Mouse (Mus musculus): ENCODE results near the gene Itgav. TPM values are rescaled to one million over a fixed set of nuclear protein-coding genes. Genes with fewer than 3 reads are reported as not detected.

Itgav gene
- polyA plus RNA-seq, 1 experiment, result 37.6 TPM

DNA sequence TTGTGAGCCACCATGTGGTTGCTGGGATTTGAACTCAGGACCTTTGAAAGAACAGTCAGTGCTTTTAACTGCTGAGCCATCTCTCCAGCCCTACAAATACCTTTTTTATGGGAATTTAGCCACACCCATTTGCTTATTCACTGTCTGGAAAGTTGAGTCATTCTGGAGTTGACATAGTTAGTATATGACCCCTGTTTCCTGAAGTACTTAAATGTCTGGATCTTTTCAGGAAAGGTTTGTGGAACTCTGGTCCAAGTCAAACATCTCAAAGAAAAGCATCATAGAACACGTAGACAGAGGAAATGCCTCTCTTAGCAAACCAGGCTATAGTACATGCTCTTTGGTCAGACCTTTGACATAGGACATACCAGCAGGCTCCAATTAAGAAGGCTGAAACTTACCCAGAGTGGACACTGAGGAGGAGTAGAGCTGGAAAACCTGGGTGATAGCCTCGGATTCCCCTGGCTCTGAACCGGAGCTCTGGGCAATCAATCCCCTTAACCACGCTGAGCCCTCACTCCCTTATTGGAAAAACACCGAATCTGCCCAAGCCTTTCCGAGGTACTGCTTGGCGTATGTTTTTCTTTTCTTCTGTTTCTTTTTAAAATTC lies 34.5 kb downstream of the Itgav start:
- Histone ChIP-seq H3K4me3 (replicated peaks; ENCODE audit: extremely low read depth, low read depth, low read length) (no peak overlapping the region), H3K4me1 (ENCODE audit: control insufficient read depth, insufficient read depth, low read length) (peaks cover 13% of the 10 kb centered on the region)
- 71% methylated on average over 7 of the region's 7 CpGs for WGBS
- TF ChIP-seq CTCF (IDR thresholded peaks at IDR 0.05; ENCODE audit: insufficient read depth, low read length) (no peak), POLR2A (IDR thresholded peaks at IDR 0.05; ENCODE audit: borderline replicate concordance, extremely low read depth, low read depth, low read length) (no peak)
- no peak for DNase-seq

DNA sequence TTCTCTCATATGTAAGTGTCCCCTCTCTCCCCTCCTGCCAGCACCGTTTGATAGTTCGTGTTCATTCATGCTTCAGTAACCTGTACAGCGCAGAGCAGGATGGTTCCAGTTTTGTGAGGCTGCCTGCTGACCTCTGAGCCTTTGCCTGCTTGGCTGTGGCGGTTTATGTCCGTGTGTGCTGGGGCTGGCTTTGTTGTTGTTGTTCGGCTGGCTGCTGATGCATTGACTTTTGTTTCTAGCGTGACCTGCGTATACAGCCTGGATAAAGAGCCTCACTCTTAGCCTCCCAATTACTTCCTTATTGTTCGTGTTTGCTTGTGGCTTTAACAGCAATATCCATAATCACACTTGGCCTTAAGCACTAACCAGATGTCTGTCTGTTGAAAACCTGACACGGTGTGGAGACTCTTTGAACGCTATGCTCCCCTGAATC lies 35.0 kb downstream of the Itgav start:
- H3K4me3 ChIP-seq (replicated peaks; ENCODE audit: extremely low read depth, low read depth, low read length), result no peak overlapping the region
- no peak for DNase-seq
- WGBS, result 56% methylated on average over 11 of the region's 11 CpGs
- peaks cover 13% of the 10 kb centered on the region for H3K4me1 ChIP-seq (ENCODE audit: control insufficient read depth, insufficient read depth, low read length)
- no peak for TF ChIP-seq CTCF (IDR thresholded peaks at IDR 0.05; ENCODE audit: insufficient read depth, low read length)
- no peak for TF ChIP-seq POLR2A (IDR thresholded peaks at IDR 0.05; ENCODE audit: borderline replicate concordance, extremely low read depth, low read depth, low read length)

DNA sequence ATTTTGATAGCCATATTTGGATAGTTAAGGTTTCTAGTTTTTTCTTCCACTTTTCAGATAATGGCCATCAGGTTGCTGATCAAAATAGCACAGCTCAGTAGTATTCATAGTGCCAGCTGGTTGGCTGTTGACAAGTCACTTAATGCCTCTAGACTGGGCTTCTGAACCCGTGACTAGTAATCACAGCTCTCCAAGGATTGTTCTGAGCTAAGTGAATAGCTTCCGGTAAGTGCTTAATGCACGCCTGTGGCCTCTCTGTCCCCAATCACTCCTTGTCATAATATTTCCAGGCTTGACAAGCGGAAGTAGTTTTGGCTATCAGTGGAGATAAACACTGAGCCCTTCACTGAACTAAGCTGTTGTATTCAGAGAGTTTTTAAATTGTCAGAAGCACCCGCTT lies 35.5 kb downstream of the Itgav start:
- Histone ChIP-seq H3K4me3 (replicated peaks; ENCODE audit: extremely low read depth, low read depth, low read length) (no peak overlapping the region), H3K4me1 (ENCODE audit: control insufficient read depth, insufficient read depth, low read length) (peaks cover 13% of the 10 kb centered on the region)
- WGBS, result 24% methylated on average over 5 of the region's 5 CpGs
- no peak for DNase-seq
- TF ChIP-seq CTCF (IDR thresholded peaks at IDR 0.05; ENCODE audit: insufficient read depth, low read length), result no peak
- TF ChIP-seq POLR2A (IDR thresholded peaks at IDR 0.05; ENCODE audit: borderline replicate concordance, extremely low read depth, low read depth, low read length), result no peak

DNA sequence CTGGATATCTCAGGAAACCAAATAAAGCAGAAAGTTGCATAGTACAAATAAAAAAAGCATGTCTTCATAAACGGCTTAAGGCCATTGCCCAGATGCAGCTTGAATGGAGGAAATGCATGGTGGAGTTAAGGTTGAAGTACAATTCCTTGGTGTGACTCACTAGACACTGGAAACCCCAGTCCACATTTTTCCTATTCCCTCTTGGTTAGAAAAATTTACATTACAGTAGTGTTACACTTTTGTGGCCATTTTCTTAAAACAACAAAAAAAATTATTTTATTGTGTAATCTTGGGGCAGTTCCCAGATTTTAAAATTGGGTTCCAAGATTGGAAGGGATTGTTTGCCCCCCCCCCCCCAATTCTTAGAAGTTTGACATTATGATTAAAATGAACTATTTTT lies 35.9 kb downstream of the Itgav start:
- no peak for TF ChIP-seq POLR2A (IDR thresholded peaks at IDR 0.05; ENCODE audit: borderline replicate concordance, extremely low read depth, low read depth, low read length)
- TF ChIP-seq CTCF (IDR thresholded peaks at IDR 0.05; ENCODE audit: insufficient read depth, low read length), result no peak
- 22% methylated on average over 1 of the region's 1 CpGs for WGBS

DNA sequence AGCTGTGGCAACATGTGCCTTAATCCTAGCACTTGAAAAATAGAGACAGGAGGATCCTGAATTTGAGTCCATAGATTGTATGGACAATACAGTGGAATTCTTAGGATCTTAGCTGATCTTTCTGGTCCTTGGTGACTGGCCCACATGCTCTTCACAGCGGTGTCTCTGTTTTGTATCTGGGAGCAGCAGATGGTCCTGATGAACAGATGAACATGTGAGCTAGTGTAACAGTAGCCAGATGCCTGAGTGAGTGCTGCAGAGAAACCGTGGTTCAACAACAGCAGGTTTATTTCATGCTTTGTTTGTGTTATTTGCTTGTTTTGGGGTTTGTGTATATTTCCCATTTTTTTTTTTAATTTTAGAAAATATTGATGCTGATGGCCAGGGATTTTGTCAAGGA lies 37.3 kb downstream of the Itgav start:
- peaks cover 13% of the 10 kb centered on the region for H3K4me1 ChIP-seq (ENCODE audit: control insufficient read depth, insufficient read depth, low read length)
- H3K4me3 ChIP-seq (replicated peaks; ENCODE audit: extremely low read depth, low read depth, low read length), result no peak overlapping the region
- no peak for TF ChIP-seq CTCF (IDR thresholded peaks at IDR 0.05; ENCODE audit: insufficient read depth, low read length)
- no peak for TF ChIP-seq POLR2A (IDR thresholded peaks at IDR 0.05; ENCODE audit: borderline replicate concordance, extremely low read depth, low read depth, low read length)
- DNase-seq, result no peak
- WGBS, result 80% methylated on average over 2 of the region's 2 CpGs

More for the DNA sequence above, 35.9 kb downstream of the Itgav start:
- DNase-seq, result no peak
- Histone ChIP-seq H3K4me1 (ENCODE audit: control insufficient read depth, insufficient read depth, low read length) (peaks cover 13% of the 10 kb centered on the region), H3K4me3 (replicated peaks; ENCODE audit: extremely low read depth, low read depth, low read length) (no peak overlapping the region)

DNA sequence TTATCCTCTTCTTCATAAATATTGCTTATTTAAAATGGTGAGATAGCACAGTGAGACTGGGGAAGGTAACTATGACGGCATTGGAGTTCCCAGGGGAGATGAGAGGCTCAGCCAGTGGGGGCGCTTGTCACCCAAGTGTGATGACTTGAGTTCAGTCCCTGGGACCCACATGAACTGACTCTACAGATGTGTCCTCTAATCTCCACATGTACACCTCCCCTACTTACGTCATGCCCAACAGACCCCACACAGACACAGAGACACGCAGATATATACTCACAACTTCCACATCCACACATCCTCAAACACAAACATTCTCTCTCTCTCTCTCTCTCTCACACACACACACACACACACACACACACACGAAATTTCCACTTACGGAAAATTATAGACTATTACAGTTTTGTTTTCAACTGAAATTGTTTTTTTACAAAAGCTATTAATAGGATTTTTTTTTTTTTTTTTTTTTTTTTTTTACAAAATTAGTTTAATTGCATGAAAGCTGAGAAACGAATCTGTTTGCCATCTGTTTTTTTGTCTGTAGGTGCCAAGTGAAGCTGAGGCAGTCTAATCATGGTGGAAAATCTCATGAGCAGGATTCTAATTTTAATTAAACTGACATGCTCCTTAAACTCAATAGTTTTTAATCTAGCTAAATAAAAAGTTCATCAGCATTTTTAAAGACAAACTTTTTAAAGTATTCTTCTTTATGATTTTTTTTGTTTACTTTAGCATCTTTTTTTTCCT lies 38.1 kb downstream of the Itgav start:
- Histone ChIP-seq H3K4me3 (replicated peaks; ENCODE audit: extremely low read depth, low read depth, low read length) (no peak overlapping the region), H3K4me1 (ENCODE audit: control insufficient read depth, insufficient read depth, low read length) (peaks cover 13% of the 10 kb centered on the region)
- WGBS, result 77% methylated on average over 7 of the region's 7 CpGs
- TF ChIP-seq POLR2A (IDR thresholded peaks at IDR 0.05; ENCODE audit: borderline replicate concordance, extremely low read depth, low read depth, low read length), result no peak
- no peak for TF ChIP-seq CTCF (IDR thresholded peaks at IDR 0.05; ENCODE audit: insufficient read depth, low read length)
- no peak for DNase-seq

DNA sequence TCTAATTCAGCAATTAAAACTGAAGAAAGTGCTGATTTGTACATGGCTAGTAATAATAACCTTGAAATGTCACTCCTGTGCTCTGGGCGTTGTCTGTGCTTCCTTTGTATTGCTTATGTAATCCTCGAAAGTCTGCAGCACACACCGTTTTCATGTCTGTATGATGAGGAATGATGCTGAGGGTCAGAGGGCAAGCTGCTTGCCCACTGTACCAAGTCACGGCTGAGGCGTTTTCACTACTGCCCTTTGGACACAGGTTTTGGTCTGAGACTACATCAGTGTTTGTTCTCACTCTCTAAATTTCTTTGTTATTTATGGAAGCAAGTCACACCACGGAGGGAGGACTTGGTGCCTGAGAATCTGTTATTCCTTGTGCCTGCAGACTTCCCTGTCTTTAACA lies 41.9 kb downstream of the Itgav start:
- Histone ChIP-seq H3K4me1 (ENCODE audit: control insufficient read depth, insufficient read depth, low read length) (no peaks in the 10 kb centered on the region), H3K4me3 (replicated peaks; ENCODE audit: extremely low read depth, low read depth, low read length) (no peak overlapping the region)
- no peak for TF ChIP-seq CTCF (IDR thresholded peaks at IDR 0.05; ENCODE audit: insufficient read depth, low read length)
- no peak for TF ChIP-seq POLR2A (IDR thresholded peaks at IDR 0.05; ENCODE audit: borderline replicate concordance, extremely low read depth, low read depth, low read length)
- 65% methylated on average over 6 of the region's 6 CpGs for WGBS
- DNase-seq, result no peak

DNA sequence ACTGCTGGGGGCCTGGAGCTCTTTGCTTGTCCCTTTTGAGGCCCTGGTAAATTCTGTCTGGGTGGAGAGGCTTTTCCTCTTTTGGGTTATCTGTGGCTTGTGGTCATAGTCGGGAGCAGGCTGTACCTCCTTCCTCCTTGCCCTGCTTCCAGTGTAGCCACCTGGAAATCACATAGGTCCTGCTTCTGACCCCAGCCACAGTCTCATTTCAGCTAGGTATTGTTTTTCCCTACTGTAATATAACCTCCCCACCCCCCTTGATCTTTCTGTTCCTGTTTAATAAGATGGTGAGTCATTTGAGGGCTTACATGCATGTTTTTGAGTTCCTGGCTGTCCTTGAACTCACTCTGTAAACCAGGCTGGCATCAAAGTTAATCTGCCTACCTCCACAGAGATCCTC lies 42.7 kb downstream of the Itgav start:
- TF ChIP-seq CTCF (IDR thresholded peaks at IDR 0.05; ENCODE audit: insufficient read depth, low read length), result no peak
- no peak for TF ChIP-seq POLR2A (IDR thresholded peaks at IDR 0.05; ENCODE audit: borderline replicate concordance, extremely low read depth, low read depth, low read length)
- no peak overlapping the region for H3K4me3 ChIP-seq (replicated peaks; ENCODE audit: extremely low read depth, low read depth, low read length)
- no peaks in the 10 kb centered on the region for H3K4me1 ChIP-seq (ENCODE audit: control insufficient read depth, insufficient read depth, low read length)
- 44% methylated on average over 1 of the region's 1 CpGs for WGBS
- DNase-seq, result no peak

DNA sequence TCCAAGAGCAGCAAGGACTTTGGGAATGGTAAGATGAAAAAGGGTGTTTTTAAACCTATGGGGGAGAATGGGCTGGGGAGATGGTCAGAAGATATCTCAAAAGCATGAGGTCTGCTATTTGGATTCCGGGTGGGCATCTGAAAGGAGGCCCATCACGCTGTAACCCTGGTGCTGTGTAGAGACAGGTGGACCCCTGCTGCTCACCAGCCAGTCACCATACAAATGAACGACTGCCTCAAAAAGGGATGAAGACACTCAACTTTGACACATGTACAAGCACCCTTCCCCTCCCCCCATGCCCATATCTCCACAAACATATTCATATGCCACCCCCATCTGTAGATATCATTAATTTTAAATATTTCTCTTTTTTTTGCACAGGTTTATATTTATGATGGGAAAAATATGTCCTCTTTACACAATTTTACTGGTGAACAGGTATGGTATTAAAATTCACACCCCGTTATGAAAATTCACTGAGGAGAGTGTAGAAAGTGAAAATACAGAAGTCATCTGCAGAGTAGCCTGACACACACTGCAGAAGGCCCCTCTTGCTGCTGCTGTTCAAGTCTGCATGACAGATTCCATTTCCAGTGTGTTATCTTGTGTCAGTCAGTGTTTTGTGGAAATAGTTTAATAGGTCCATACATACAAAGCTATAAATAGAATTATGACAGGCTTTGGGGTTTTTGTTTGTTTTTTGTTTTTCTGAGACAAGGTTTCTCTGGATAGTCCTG lies 44.3 kb downstream of the Itgav start:
- Histone ChIP-seq H3K4me3 (replicated peaks; ENCODE audit: extremely low read depth, low read depth, low read length) (no peak overlapping the region), H3K4me1 (ENCODE audit: control insufficient read depth, insufficient read depth, low read length) (no peaks in the 10 kb centered on the region)
- 91% methylated on average over 4 of the region's 4 CpGs for WGBS
- DNase-seq, result no peak
- TF ChIP-seq POLR2A (IDR thresholded peaks at IDR 0.05; ENCODE audit: borderline replicate concordance, extremely low read depth, low read depth, low read length) (no peak), CTCF (IDR thresholded peaks at IDR 0.05; ENCODE audit: insufficient read depth, low read length) (no peak)

All from lung, adult 2 months (tissue).